Mouse (Mus musculus) retina, embryonic 14.5 days (tissue): Measurements from ENCODE around the gene Mxi1.

ENCODE experiments used
- DNase-seq: peaks from one replicate; pipeline ENCODE4 v3.0.0-alpha.2; 2015; ENCODE audit warnings: low spot score

Mxi1 gene

DNA sequence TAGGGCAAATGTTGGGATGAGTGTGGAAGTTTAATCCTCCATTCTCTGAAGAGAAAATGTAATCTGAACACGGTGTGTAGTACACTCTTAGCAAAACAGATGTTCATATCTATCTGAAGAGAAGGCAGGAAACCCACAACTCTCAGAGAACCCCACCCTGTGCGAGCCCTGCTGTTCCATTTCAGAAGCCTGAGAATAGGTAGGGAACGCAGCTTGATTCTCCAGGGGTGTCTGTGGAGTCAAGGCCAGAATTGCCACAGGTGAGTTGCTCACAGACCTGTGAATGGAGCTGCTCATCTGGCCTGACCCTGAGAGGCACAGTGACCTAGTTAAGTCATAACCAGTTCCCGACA lies 10.5 kb upstream of the Mxi1 start:
- no peak for DNase-seq

DNA sequence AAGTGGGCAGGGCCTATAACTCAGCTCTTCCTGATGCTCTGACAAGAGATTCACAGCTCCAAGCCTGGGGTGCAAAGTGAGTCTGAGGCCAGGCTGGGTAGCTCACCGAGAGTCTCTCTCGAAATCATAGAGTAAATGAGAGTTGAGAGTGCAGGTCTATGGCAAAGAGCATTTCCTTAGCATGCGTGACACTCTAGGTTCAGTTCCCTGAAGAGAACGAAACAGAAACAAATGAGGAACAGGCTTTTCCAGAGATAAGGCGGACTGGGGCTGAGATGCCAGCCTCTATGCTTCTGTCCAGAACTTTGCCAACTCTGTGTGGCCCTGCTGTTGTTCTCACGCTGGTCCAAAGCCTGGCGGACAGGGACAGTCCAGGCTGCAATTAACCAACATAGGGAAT lies 6.9 kb upstream of the Mxi1 start:
- DNase-seq, result no peak

DNA sequence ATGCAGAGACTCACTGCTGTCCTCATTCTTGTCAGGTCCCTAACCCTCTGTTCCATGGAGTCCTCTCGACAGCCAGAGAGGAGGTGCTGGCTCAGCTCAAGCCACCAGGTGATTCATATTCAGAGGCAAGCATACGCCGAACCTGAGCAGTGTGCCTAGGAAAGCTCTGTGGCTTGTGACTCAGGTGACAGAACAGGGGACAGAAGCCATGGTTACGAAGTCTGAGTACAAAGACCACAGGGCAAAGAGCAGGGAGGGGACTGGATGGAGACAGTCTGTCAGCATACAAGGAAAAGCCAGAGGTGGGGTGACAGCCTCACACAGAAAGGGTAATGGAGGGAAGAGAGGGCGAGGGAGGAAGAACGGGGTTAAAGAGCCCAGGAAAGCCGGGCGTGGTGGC lies 4.7 kb upstream of the Mxi1 start:
- no peak for DNase-seq

GRCm38 (mm10) chr19:53306706-53307105 lies 3.6 kb upstream of the Mxi1 start:
- peak; percentile 70 for DNase-seq

GRCm38 (mm10) chr19:53307219-53307618 lies 3.1 kb upstream of the Mxi1 start:
- DNase-seq, result no peak

- DNase-seq, result no peak
Observed at GRCm38 (mm10) chr19:53309631-53310030, 687 bp upstream of the Mxi1 start.

DNA sequence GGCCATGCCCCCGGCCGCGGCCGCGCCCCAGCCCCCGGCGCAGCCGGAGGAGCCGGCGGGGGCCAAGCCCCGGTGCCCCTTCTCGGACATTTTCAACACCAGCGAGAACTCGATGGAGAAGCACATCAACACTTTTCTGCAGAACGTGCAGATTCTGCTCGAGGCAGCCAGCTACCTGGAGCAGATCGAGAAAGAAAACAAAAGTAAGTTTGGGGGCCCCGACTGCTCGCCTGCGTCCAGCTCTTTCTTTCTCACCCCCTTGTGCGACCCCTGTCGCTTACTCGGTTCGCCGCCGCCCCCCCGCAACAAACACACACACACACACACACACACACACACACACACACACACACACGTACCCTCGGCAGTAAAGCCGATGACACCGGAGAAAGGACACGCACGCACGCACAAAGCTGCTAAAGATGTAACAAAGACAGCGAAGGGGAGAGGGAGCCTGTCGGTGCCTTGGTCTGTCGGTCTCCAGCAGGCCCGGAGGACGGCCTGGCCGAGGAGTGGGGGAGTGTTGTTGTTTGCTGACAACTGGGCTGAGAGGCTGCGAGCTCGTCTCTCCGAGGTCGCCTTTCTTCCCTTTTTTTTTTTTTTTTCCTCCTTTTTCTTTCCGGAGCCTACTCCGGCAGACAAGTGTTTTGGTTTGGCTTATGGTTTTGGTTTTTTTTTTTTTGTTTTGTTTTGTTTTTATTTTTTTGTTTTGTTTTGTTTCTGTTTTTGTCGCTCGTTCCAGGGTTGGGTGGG lies 629 bp downstream of the Mxi1 start:
- DNase-seq, result peak; percentile 62

DNA sequence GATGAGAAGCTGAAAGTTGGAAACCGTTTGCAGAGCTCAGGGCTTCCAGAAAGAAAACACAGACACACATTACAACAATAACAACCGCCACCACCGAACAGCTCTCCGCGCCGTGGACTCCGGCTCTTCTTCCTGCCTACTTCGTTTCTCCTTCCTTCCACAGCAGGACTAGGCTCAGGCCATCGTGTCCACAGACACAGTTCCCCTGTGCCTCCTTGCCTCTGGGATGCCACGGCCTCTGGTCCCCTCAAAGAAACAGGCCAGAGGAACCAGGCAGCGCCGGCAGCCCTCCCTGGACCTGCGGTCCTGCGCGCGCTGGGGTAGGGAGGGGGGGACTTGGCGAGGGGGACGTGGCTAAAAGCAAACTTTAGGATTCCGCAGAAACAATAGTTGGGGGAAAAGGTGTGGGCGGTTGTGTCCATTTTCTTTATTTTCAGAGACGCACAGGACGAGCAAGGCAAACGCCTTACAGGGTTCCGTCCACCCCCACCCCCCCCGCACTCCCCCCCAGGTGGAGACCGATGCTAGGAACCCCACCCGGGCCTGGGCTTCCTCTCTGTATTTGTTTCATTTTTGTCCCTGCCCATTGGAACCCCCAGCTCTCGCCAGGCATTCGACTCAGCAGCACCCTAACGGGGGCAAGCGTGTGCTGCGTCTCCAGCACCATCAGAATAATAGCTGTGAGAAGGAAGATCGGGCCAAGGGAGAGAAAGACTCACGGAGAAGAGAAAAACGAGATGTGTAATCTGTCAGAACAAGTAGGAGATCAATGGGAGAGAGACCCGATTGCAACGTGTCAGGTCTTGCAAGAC lies 1.4 kb downstream of the Mxi1 start:
- DNase-seq, result peak; percentile 45

DNA sequence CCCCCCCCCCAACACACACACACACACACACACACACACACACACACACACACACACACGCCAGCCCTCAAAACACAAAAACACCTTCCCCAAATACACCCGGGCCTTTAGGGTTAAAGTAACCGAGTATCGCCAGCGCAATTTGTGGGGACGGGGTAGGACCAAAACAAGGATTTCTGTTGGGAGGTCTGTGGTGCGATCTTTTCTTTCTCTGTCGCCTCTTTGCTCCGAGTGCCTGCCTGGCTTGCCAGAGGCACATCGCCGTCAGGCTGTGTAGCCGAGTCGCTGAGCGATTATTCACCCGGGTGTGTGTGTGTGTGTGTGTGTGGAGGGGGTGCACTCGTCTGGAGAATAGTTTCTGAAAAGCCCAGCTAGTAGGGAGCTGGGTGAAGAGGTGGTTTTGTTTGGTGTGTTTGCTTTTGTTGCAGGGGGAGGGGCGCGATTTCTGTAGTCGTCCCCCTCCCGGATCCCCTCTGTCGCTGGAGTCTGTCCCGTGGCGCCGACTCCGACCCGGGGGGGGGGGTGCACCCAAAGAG lies 2.1 kb downstream of the Mxi1 start:
- peak; percentile 67 for DNase-seq

DNA sequence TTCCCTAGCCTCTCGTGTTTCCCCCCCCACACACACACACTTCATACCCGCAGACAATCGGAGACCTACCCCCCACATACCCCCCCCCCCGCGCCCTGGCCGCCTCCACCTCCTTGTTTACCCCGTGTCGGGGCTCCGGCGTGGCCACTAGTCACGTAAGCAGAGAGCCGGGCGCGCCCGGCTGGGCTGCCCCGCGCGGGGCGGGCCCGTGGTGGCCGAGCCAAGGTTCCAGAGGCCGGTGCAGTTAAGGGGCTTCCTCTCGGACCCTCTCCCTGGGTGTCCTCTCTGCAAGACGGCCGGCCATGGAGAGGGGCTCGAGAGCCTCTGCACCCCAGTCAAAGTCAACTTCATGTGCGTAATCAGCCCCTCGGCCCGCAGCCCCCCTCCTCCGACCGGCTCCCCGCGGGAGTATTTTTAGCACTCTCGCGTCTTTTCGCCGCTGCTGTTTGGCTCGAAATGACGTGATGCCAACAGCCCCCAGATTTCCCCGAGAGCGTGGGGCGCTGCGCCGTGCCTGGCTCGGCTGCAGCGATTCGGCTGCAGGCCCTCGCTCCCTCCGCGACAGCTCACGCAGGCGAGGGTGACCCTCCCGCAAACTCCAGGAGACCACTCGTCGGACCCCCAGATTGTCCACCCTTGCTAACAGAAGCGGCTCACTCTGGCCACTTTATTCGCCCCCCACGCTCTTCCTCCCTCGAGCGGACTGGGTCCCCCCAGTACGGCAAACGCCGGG lies 2.8 kb downstream of the Mxi1 start:
- DNase-seq, result peak; percentile 74

GRCm38 (mm10) chr19:53313684-53314443 lies 3.5 kb downstream of the Mxi1 start:
- DNase-seq, result peak; percentile 99

DNA sequence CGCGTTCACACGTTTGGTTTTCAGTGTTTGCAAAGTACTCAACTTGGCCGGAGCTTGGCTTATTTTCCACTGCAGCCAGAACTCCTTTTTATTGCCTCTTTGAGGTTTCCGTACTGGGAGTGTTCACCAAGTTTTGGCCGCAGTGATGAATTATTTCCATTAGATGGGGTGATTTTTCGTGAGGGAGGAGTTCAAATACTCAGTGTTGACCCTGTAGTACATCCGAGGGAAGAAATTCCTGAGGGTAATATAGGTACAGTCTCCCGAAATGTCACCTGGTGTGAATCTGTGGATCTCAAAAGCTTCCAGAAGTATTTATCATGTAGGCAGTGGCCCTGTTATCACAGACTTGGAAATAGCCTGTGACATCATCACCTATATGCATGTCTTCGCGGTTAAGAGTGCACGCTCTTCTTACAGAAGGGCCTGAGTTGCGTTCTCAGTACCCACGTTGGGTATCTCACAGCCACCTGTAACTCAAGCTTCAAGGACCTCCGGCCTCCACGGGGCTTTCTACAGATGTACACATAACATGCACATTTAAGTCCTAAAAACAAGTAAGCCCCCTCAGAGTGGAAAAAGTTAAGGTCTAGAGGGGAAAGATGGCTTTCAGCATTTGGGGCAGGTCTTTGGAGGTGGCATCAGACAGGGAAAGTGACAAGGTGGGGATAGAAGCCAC lies 4.4 kb downstream of the Mxi1 start:
- no peak for DNase-seq

GRCm38 (mm10) chr19:53315209-53315654 lies 4.9 kb downstream of the Mxi1 start:
- DNase-seq, result no peak

DNA sequence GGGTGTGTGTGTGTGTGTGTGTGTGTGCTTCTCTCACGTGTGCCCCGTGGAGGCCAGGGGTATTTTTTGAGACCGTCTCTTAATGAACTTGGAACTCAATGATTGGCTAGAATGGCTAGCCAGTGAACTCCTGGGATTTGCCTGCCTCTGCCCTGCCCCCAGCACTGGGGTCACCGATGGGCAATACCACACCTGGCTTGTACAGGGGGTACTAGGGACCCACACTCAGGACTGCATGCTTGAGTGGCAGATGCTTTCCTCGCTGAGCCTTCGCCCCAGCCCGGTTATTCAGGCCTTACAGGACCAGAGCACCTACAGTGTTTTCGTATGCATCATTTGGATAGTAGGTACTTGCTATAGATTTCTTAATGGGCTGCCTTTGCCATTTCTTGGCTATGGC lies 5.8 kb downstream of the Mxi1 start:
- no peak for DNase-seq

DNA sequence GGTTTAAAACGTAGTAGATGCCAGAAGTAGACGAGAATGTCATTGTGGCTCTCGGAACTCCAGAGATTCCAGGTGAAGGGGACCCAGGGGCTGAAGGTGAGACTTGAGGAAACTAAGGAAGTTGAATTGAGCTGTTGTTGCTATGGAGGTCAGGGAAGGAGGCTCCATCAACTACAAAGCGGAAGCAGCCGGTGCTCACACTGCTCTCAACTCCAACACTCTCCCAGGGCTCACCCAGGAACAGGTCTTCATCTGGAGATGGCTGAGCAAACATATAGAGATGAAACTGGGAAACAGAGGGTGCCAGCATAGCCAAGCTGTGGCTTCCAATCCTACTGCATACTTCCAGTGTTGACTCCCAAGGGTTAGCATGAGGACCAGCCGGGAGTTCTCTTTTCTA lies 6.6 kb downstream of the Mxi1 start:
- no peak for DNase-seq

- no peak for DNase-seq
Observed at GRCm38 (mm10) chr19:53318143-53319132, 8.1 kb downstream of the Mxi1 start.

DNA sequence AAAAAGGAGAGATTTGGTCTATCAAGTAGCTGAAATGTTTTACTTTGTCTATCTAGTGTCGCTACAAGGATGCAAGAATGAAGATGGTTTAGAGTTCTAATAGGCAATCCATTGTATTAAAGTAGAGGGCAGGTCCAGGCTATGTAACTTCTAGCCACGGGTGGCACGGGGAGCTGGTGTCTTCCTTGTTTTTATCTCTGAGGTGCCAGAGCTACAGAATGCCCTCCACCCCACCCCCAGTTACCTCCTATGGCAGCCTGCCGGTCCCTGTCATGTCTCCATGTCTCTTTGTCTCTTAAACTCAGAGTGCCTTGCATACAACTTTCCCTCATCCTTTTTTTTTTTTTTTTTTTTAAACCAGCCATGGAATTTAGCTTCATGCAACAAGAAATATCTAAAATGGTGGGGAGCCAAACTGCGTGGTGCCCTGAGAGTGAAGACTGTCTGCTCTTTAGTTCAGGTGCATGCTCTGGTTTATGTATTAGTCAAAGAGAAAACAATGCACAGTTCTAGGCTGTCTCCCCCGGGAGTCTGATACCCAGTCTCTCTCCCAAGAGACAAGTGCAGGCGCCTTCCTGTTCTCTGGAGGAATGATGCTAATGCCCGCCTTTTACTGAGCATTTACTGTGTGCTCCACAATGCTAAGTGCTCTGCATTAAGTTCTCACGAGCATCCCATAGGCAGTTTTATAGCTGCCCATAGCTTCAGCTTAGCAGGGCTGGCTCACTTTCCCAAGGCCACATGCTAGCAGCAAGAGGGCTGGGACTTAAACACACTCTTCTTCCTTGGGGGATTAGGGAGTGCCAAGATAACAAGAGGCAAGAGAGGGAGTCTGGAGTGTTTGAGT lies 10.2 kb downstream of the Mxi1 start:
- DNase-seq, result no peak

GRCm38 (mm10) chr19:53321273-53321672 lies 11.0 kb downstream of the Mxi1 start:
- DNase-seq, result no peak

- no peak for DNase-seq
Observed at GRCm38 (mm10) chr19:53322438-53323048, 12.2 kb downstream of the Mxi1 start.
